ENCODE assay signal across 9 mouse cellular contexts in genomic region chr14:38991847-38992573, GRCm38 (mm10).
A peak's percentile ranks its signal among the peaks of the same experiment; 100 is the strongest.
DNase-seq lines count a peak whose midpoint lies in the region; ATAC-seq and TF ChIP-seq lines count a peak whose summit lies in the region.
"Had no signal": no experiment of that assay in that cellular context is flagged by ENCODE, and none has a peak within 500 bp of the region (broad histone marks: within the 10 kb centered on the region; RNA-seq: fewer than 3 reads in every experiment).

No protein-coding gene starts in this region.

- WGBS in neural tube, embryonic 11.5 days, result 78% methylated on average over 7 of the region's 7 CpGs
- WGBS in neural tube, embryonic 15.5 days, result 72% methylated on average over 7 of the region's 7 CpGs
- WGBS in hindbrain, embryonic 14.5 days, result 61% methylated on average over 7 of the region's 7 CpGs
- WGBS in lung, adult 2 months, result 68% methylated on average over 7 of the region's 7 CpGs

- no peak for DNase-seq in frontal cortex, postnatal 14 days (ENCODE audit: low spot score in 2 of 2)
- peak; percentile 13 for DNase-seq in neural tube, embryonic 11.5 days (ENCODE audit: low spot score)
- peak; percentile 61 for DNase-seq in hindbrain, embryonic 14.5 days (ENCODE audit: low spot score)
- DNase-seq in right cerebral cortex, postnatal 25 days, result peak; percentile 22
- no peak for DNase-seq in lung, adult 2 months
- DNase-seq in MN1 (ENCODE audit: low spot score), result no peak

- H3K36me3 ChIP-seq in neural tube, embryonic 11.5 days (ENCODE audit: control insufficient read depth, insufficient read depth, low read length), result no peaks in the 10 kb centered on the region
- no peaks in the 10 kb centered on the region for H3K36me3 ChIP-seq in neural tube, embryonic 15.5 days
- no peaks in the 10 kb centered on the region for H3K36me3 ChIP-seq in hindbrain, embryonic 14.5 days (replicated peaks; ENCODE audit: control insufficient read depth, insufficient read depth)
- H3K36me3 ChIP-seq: liver, embryonic 15.5 days had no signal

- H3K4me2 ChIP-seq in neural tube, embryonic 11.5 days (ENCODE audit: low read depth), result no peak overlapping the region
- H3K4me2 ChIP-seq in neural tube, embryonic 15.5 days, result no peak overlapping the region
- no peak overlapping the region for H3K4me2 ChIP-seq in hindbrain, embryonic 14.5 days (replicated peaks)
- H3K4me2 ChIP-seq: liver, embryonic 15.5 days had no signal

- no peaks in the 10 kb centered on the region for H3K4me1 ChIP-seq in neural tube, embryonic 11.5 days (ENCODE audit: control insufficient read depth, insufficient read depth, low read length)
- 0 out of 2 replicates have a peak, but pooled peaks cover 5% of the 10 kb centered on the region for H3K4me1 ChIP-seq in neural tube, embryonic 15.5 days
- H3K4me1 ChIP-seq in hindbrain, embryonic 14.5 days (replicated peaks; ENCODE audit: control insufficient read depth, insufficient read depth, low read length), result no peaks in the 10 kb centered on the region
- H3K4me1 ChIP-seq in lung, adult 2 months (ENCODE audit: control insufficient read depth, insufficient read depth, low read length), result no peaks in the 10 kb centered on the region
- H3K4me1 ChIP-seq: liver, embryonic 15.5 days had no signal

- TF ChIP-seq POLR2A in lung, adult 2 months (IDR thresholded peaks at IDR 0.05; ENCODE audit: borderline replicate concordance, extremely low read depth, low read depth, low read length), result no peak

- no peak overlapping the region for H3K9ac ChIP-seq in neural tube, embryonic 11.5 days (ENCODE audit: low read length)
- no peak overlapping the region for H3K9ac ChIP-seq in neural tube, embryonic 15.5 days (replicated peaks)
- H3K9ac ChIP-seq in hindbrain, embryonic 14.5 days, result no peak overlapping the region
- H3K9ac ChIP-seq: liver, embryonic 15.5 days had no signal

- TF ChIP-seq CTCF in lung, adult 2 months (IDR thresholded peaks at IDR 0.05; ENCODE audit: insufficient read depth, low read length), result no peak

- no peaks in the 10 kb centered on the region for H3K9me3 ChIP-seq in neural tube, embryonic 11.5 days (ENCODE audit: control insufficient read depth, low read length)
- no peaks in the 10 kb centered on the region for H3K9me3 ChIP-seq in neural tube, embryonic 15.5 days (replicated peaks)
- no peaks in the 10 kb centered on the region for H3K9me3 ChIP-seq in hindbrain, embryonic 14.5 days (ENCODE audit: control insufficient read depth, low read length)
- H3K9me3 ChIP-seq: liver, embryonic 15.5 days had no signal

- no peak overlapping the region for H3K27ac ChIP-seq in neural tube, embryonic 11.5 days (ENCODE audit: low read depth, low read length)
- no peak overlapping the region for H3K27ac ChIP-seq in neural tube, embryonic 15.5 days (replicated peaks)
- H3K27ac ChIP-seq in hindbrain, embryonic 14.5 days, result no peak overlapping the region
- H3K27ac ChIP-seq: liver, embryonic 15.5 days had no signal

- H3K4me3 ChIP-seq in neural tube, embryonic 11.5 days (ENCODE audit: low read depth, low read length), result no peak overlapping the region
- H3K4me3 ChIP-seq in neural tube, embryonic 15.5 days (replicated peaks), result no peak overlapping the region
- H3K4me3 ChIP-seq in hindbrain, embryonic 14.5 days (replicated peaks; ENCODE audit: low read length), result no peak overlapping the region
- no peak overlapping the region for H3K4me3 ChIP-seq in lung, adult 2 months (replicated peaks; ENCODE audit: extremely low read depth, low read depth, low read length)
- H3K4me3 ChIP-seq: liver, embryonic 15.5 days had no signal

- H3K27me3 ChIP-seq in neural tube, embryonic 11.5 days (ENCODE audit: control insufficient read depth, insufficient read depth, low read length), result no peaks in the 10 kb centered on the region
- H3K27me3 ChIP-seq in neural tube, embryonic 15.5 days (replicated peaks), result no peaks in the 10 kb centered on the region
- H3K27me3 ChIP-seq in hindbrain, embryonic 14.5 days (ENCODE audit: control insufficient read depth, insufficient read depth, low read length), result no peaks in the 10 kb centered on the region
- H3K27me3 ChIP-seq: liver, embryonic 15.5 days had no signal

- ATAC-seq in frontal cortex, adult (ENCODE audit: low TSS enrichment), result peak; percentile 67
- no peak for ATAC-seq in neural tube, embryonic 11.5 days (ENCODE audit: insufficient read depth, low FRiP score, low TSS enrichment)
- no peak for ATAC-seq in neural tube, embryonic 15.5 days (ENCODE audit: low FRiP score)
- 0 out of 2 replicates have a peak, but pooled peaks have one; percentile 31 for ATAC-seq in hindbrain, embryonic 14.5 days (ENCODE audit: low FRiP score)

Comparison
In these comparisons a context has a peak if more than half of its experiments do, and no peak if none do; other contexts are left out.
1. ATAC-seq: peak in frontal cortex, adult (single experiment) and hindbrain, embryonic 14.5 days (single experiment); none in neural tube, embryonic 11.5 days (single experiment) and neural tube, embryonic 15.5 days (single experiment).
2. DNase-seq: peak in neural tube, embryonic 11.5 days (single experiment), hindbrain, embryonic 14.5 days (single experiment) and right cerebral cortex, postnatal 25 days (single experiment); none in frontal cortex, postnatal 14 days (0 of 2), lung, adult 2 months (single experiment) and MN1 (single experiment).